Mouse (Mus musculus) embryonic facial prominence, embryonic 11.5 days (tissue): Measurements from ENCODE around the gene Slamf8. TPM values are rescaled to one million over a fixed set of nuclear protein-coding genes. Genes with fewer than 3 reads are reported as not detected.

ENCODE experiments used
- ATAC-seq: fragments of 200-750 bp; cut with Nextera tagmentation; replicated peaks from 2 replicates; pipeline ENCODE4 v1.8.0; 2017; ENCODE audit warnings: low read depth; ENCODE audit not compliant: insufficient number of reproducible peaks, low FRiP score, low TSS enrichment
- DNase-seq: peaks from one replicate; pipeline ENCODE4 v3.0.0-alpha.2; 2015; ENCODE audit warnings: low spot score
- H3K27ac ChIP-seq: fragments of 300-500 bp; sonication (generic); replicated peaks from 2 replicates; pipeline ENCODE4 v1.5.1; 2014; ENCODE audit warnings: mild to moderate bottlenecking, low read depth, low read length, control low read depth
- H3K27me3 ChIP-seq: fragments of 300-500 bp; sonication (generic); 2 replicates; pipeline ENCODE4 v1.6.1; 2014; ENCODE audit warnings: mild to moderate bottlenecking, low read length, moderate library complexity, mixed read lengths; ENCODE audit not compliant: control insufficient read depth, insufficient read depth
- H3K36me3 ChIP-seq: fragments of 300-500 bp; sonication (generic); replicated peaks from 2 replicates; pipeline ENCODE4 v1.6.1; 2014; ENCODE audit warnings: low read depth, mild to moderate bottlenecking, low read length, moderate library complexity, mixed read lengths; ENCODE audit not compliant: control insufficient read depth, insufficient read depth
- H3K4me1 ChIP-seq: fragments of 300-500 bp; sonication (generic); 2 replicates; pipeline ENCODE4 v1.6.1; 2014; ENCODE audit warnings: low read length, mixed read lengths; ENCODE audit not compliant: control insufficient read depth, insufficient read depth
- H3K4me2 ChIP-seq: fragments of 300-500 bp; sonication (generic); 2 replicates; pipeline ENCODE4 v1.6.1; 2014; ENCODE audit warnings: low read depth, mild to moderate bottlenecking, control low read depth, low read length, moderate library complexity
- H3K4me3 ChIP-seq: fragments of 300-500 bp; sonication (generic); 2 replicates; pipeline ENCODE4 v1.5.1; 2014; ENCODE audit warnings: low read depth, low read length, control low read depth
- H3K9ac ChIP-seq: fragments of 300-500 bp; sonication (generic); replicated peaks from 2 replicates; pipeline ENCODE4 v1.6.1; 2014; ENCODE audit warnings: mild to moderate bottlenecking, control low read depth, low read length
- H3K9me3 ChIP-seq: fragments of 300-500 bp; sonication (generic); replicated peaks from 2 replicates; pipeline ENCODE4 v1.6.1; 2016; ENCODE audit warnings: mild to moderate bottlenecking, low read length, inconsistent platforms, mixed read lengths; ENCODE audit not compliant: control insufficient read depth
- WGBS: fragments of 180-500 bp; shearing (Covaris S2); extraction: QIAGEN DNeasy Blood & Tissue Kit; methylation state at CpG from one replicate; pipeline ENCODE4 v1.1.7; 2014; 5-methylcytosine and 5-hydroxymethylcytosine counted together
- polyA plus RNA-seq: library from polyadenylated mRNA; unstranded; fragments of >200 nt; fragmentation: Nextera tagmentation; extraction: Ambion mirVana; gene quantifications from 2 replicates; pipeline ENCODE4 v1.2.1, GENCODE M21; 2014

Slamf8 gene
- polyA plus RNA-seq, 1 experiment from 2014 or later, result not detected

GRCm38 (mm10) chr1:172548501-172548900, 41.9 kb downstream of the Slamf8 start:
- no peak for ATAC-seq
- no peak overlapping the region for H3K4me3 ChIP-seq
- 19% methylated on average over 7 of the region's 7 CpGs for WGBS

GRCm38 (mm10) chr1:172546062-172546461, 44.3 kb downstream of the Slamf8 start:
- ATAC-seq (no peak), DNase-seq (no peak)
- H3K4me1 ChIP-seq, result no peaks in the 10 kb centered on the region
- H3K27ac ChIP-seq, result no peak overlapping the region
- no peaks in the 10 kb centered on the region for H3K36me3 ChIP-seq
- H3K9me3 ChIP-seq, result no peaks in the 10 kb centered on the region
- no peak overlapping the region for H3K4me3 ChIP-seq
- H3K27me3 ChIP-seq, result peaks cover 3% of the 10 kb centered on the region
- WGBS, result 76% methylated on average over 4 of the region's 4 CpGs
- no peak overlapping the region for H3K9ac ChIP-seq
- no peak overlapping the region for H3K4me2 ChIP-seq

More at GRCm38 (mm10) chr1:172548501-172548900, 41.9 kb downstream of the Slamf8 start:
- no peak for DNase-seq
- H3K36me3 ChIP-seq, result no peaks in the 10 kb centered on the region
- no peak overlapping the region for H3K27ac ChIP-seq
- no peak overlapping the region for H3K9ac ChIP-seq
- H3K27me3 ChIP-seq, result peaks cover 3% of the 10 kb centered on the region
- H3K9me3 ChIP-seq, result no peaks in the 10 kb centered on the region
- H3K4me2 ChIP-seq, result no peak overlapping the region
- H3K4me1 ChIP-seq, result no peaks in the 10 kb centered on the region

- H3K4me1 ChIP-seq, result no peaks in the 10 kb centered on the region
- H3K4me2 ChIP-seq, result no peak overlapping the region
- ATAC-seq (no peak), DNase-seq (no peak)
- H3K36me3 ChIP-seq, result no peaks in the 10 kb centered on the region
- WGBS, result 47% methylated on average over 11 of the region's 11 CpGs
- no peak overlapping the region for H3K4me3 ChIP-seq
- no peak overlapping the region for H3K9ac ChIP-seq
- H3K27me3 ChIP-seq, result no peaks in the 10 kb centered on the region
- H3K9me3 ChIP-seq, result no peaks in the 10 kb centered on the region
- H3K27ac ChIP-seq, result no peak overlapping the region
Measured at GRCm38 (mm10) chr1:172540283-172540820, 50.0 kb downstream of the Slamf8 start.

DNA sequence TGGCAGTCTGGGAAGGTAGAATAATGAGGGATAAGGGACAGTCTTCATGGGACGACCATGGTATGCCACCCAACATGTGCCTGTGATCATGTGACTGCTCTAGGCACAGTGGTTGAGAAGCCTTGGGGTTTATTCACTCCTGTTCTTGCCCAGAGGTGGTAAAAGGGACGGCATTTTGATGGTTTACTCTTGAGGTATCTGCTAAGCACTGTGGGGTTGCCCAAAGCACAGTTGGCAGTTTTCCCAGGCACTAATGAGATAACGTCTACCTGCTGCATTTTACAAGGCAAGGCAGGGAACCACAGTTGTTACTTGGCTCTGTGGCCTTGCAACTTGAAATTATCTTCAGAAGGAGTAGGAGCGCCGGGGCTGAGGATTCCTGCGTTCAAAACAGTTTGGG, 50.5 kb downstream of the Slamf8 start:
- Histone ChIP-seq H3K27ac (no peak overlapping the region), H3K9ac (no peak overlapping the region), H3K36me3 (no peaks in the 10 kb centered on the region), H3K27me3 (no peaks in the 10 kb centered on the region), H3K4me3 (no peak overlapping the region), H3K4me2 (no peak overlapping the region), H3K4me1 (no peaks in the 10 kb centered on the region), H3K9me3 (no peaks in the 10 kb centered on the region)
- DNase-seq (no peak), ATAC-seq (no peak)
- WGBS, result 71% methylated on average over 6 of the region's 6 CpGs

DNA sequence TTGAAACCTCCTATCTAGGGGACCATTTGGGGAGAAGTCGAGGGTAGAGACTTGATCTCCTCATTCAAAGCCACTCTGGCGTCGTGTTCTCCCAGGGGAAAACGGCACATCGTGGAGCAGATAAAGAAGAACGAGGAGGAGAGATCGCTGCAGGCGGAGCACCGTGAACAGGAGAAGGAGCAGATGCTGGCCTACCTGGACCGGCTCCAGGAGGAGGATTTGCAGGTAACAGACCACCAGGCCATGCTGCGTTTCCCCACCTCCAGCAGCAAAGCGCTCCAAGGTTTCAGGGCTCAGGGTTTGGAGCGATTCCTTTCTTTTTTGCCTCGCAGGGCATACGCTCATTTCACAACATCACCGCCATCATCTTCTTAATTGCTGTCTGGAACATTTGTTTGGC, 55.3 kb downstream of the Slamf8 start:
- Histone ChIP-seq H3K9me3 (no peaks in the 10 kb centered on the region), H3K4me3 (no peak overlapping the region), H3K4me2 (no peak overlapping the region), H3K36me3 (no peaks in the 10 kb centered on the region), H3K9ac (no peak overlapping the region), H3K27ac (no peak overlapping the region), H3K4me1 (no peaks in the 10 kb centered on the region), H3K27me3 (no peaks in the 10 kb centered on the region)
- ATAC-seq (no peak), DNase-seq (no peak)
- 84% methylated on average over 16 of the region's 16 CpGs for WGBS

DNA sequence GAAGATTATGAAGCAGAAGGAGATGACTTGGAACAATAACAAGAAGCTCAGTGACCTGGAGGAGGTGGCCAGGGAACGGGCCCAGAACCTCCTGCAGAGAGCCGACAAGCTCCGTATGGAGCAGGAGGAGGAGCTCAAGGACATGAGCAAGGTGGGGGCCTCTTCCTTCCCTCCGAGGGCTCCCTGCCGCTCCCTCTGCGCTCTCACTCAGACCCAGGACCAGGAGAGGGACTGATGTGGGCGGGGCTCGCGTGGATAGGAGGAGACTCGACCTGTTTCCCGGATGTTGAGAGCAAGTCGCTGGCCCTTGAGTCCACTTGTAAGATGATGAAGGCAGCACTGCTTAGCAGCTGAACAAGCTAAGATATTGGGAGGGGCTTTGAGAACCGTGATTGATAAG, 57.8 kb downstream of the Slamf8 start:
- no peaks in the 10 kb centered on the region for H3K36me3 ChIP-seq
- H3K4me1 ChIP-seq, result no peaks in the 10 kb centered on the region
- H3K27me3 ChIP-seq, result no peaks in the 10 kb centered on the region
- no peaks in the 10 kb centered on the region for H3K9me3 ChIP-seq
- no peak overlapping the region for H3K27ac ChIP-seq
- peak; percentile 70 for ATAC-seq
- DNase-seq, result peak; percentile 73
- peak overlapping the region; percentile 27 for H3K4me2 ChIP-seq
- WGBS, result 2% methylated on average over 13 of the region's 13 CpGs
- no peak overlapping the region for H3K4me3 ChIP-seq
- peak overlapping the region; percentile 51 for H3K9ac ChIP-seq

Other genes with a start within 250 kb of the Slamf8 start
- gene Kcnj10, start 249.4 kb downstream of the Slamf8 start, polyA plus RNA-seq, result 0.07 and 0.11 TPM in 2 replicates
- gene Pigm, start 214.0 kb downstream of the Slamf8 start, polyA plus RNA-seq, result 11.4 and 12.3 TPM in 2 replicates
- 0.48 and 0.53 TPM in 2 replicates for gene Slamf9, start 115.2 kb downstream of the Slamf8 start, polyA plus RNA-seq
- gene Igsf9, start 108.8 kb downstream of the Slamf8 start, polyA plus RNA-seq, result 36.8 and 46.6 TPM in 2 replicates
- 56.7 and 61.7 TPM in 2 replicates for gene Tagln2, start 90.5 kb downstream of the Slamf8 start, polyA plus RNA-seq
- gene Cfap45, start 69.8 kb downstream of the Slamf8 start, polyA plus RNA-seq, result 0.47 and 0.65 TPM in 2 replicates
- gene Vsig8, start 34.6 kb downstream of the Slamf8 start, polyA plus RNA-seq, result 0.28 TPM in 1 of 2 replicates, not detected in the other
- gene Fcrl6, start 12.0 kb upstream of the Slamf8 start, polyA plus RNA-seq, result 0.11 and 0.24 TPM in 2 replicates
- gene Dusp23, start 42.4 kb upstream of the Slamf8 start, polyA plus RNA-seq, result 9.7 and 10.1 TPM in 2 replicates
- 0.17 TPM in 1 of 2 replicates, not detected in the other for gene Crp, start 107.5 kb upstream of the Slamf8 start, polyA plus RNA-seq